Mouse (Mus musculus): ENCODE data around the gene Qser1. TPM values are rescaled to one million over a fixed set of nuclear protein-coding genes. Genes with fewer than 3 reads are reported as not detected.
A peak's percentile ranks its signal among the peaks of the same experiment; 100 is the strongest.

The Qser1 gene
- polyA plus RNA-seq, 1 experiment from 2014 or later: 18.6 TPM

DNA sequence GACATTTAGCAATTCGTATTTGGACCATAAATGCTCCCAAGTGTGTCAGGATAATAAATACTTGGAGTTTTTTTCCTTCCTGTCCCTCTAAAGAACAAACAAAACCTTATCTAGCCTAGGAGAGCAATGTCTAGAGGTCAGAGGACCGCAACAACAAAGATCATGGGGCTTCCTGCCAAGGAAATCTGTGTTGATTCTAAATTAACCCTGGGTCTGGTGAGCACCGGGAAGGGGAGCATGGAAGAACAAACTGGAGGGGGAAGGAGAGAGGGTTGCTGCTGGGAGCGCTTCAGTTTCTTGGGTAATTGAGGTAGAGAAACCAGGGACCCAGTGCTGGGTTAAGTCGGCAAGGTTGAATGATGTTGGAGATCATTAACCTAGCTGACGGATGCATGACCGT lies 73.4 kb downstream of the Qser1 start:
- H3K27ac ChIP-seq (ENCODE audit: low read depth): no peak overlapping the region
- H3K36me3 ChIP-seq (ENCODE audit: insufficient read depth): no peaks in the 10 kb centered on the region
- no peaks in the 10 kb centered on the region for H3K9me3 ChIP-seq (ENCODE audit: low read depth, low read length)
- no peaks in the 10 kb centered on the region for H3K27me3 ChIP-seq (ENCODE audit: insufficient read depth, low read length)
- 12% methylated on average over 7 of the region's 7 CpGs for WGBS
- H3K4me1 ChIP-seq (ENCODE audit: insufficient read depth): 0 out of 2 replicates have a peak, but pooled peaks cover 3% of the 10 kb centered on the region
- DNase-seq (peak; percentile 44), ATAC-seq (ENCODE audit: insufficient read depth) (peak; percentile 7; the same call in 1 of the 2 replicates)
- H3K4me2 ChIP-seq: peak overlapping the region; percentile 98
- TF ChIP-seq CTCF (IDR thresholded peaks at IDR 0.05; ENCODE audit: low read depth): no peak
- no peak overlapping the region for H3K9ac ChIP-seq
- peak overlapping the region; percentile 77 for H3K4me3 ChIP-seq (ENCODE audit: low read depth, low read length)

DNA sequence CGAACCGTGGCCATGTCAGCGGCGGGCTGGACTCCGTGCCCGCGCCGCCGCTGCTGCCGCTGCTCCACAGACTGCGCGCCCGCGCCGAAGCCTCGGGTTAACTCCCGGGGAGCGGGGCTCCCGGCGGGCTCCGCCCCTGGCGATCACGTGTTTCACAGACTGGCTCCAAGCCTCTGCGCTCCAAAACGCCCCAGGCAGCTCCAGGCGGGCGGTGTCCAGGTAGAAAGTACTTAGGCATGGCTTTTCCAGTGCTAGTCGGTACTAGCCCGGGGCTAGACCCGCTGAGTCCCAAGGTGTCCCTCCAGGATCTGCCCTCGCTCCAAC lies 73.9 kb downstream of the Qser1 start, which contains the start of gene Depdc7:
Gene Depdc7, minus strand, starts transcription at position 138 of the 324 bp plus-strand sequence.
- DNase-seq (peak; percentile 92), ATAC-seq (ENCODE audit: insufficient read depth) (peak; percentile 95)
- Histone ChIP-seq H3K4me1 (ENCODE audit: insufficient read depth) (0 out of 2 replicates have a peak, but pooled peaks cover 3% of the 10 kb centered on the region), H3K9ac (peak within 1 kb of the TSS; percentile 68), H3K27ac (ENCODE audit: low read depth) (no peak within 1 kb of the TSS), H3K36me3 (ENCODE audit: insufficient read depth) (no peaks in the 10 kb centered on the region), H3K9me3 (ENCODE audit: low read depth, low read length) (no peaks in the 10 kb centered on the region), H3K4me3 (ENCODE audit: low read depth, low read length) (peak within 1 kb of the TSS; percentile 77), H3K4me2 (peak within 1 kb of the TSS; percentile 98), H3K27me3 (ENCODE audit: insufficient read depth, low read length) (no peaks in the 10 kb centered on the region)
- TF ChIP-seq CTCF (IDR thresholded peaks at IDR 0.05; ENCODE audit: low read depth): no peak
- WGBS: under 1% methylated on average over 31 of the region's 31 CpGs

DNA sequence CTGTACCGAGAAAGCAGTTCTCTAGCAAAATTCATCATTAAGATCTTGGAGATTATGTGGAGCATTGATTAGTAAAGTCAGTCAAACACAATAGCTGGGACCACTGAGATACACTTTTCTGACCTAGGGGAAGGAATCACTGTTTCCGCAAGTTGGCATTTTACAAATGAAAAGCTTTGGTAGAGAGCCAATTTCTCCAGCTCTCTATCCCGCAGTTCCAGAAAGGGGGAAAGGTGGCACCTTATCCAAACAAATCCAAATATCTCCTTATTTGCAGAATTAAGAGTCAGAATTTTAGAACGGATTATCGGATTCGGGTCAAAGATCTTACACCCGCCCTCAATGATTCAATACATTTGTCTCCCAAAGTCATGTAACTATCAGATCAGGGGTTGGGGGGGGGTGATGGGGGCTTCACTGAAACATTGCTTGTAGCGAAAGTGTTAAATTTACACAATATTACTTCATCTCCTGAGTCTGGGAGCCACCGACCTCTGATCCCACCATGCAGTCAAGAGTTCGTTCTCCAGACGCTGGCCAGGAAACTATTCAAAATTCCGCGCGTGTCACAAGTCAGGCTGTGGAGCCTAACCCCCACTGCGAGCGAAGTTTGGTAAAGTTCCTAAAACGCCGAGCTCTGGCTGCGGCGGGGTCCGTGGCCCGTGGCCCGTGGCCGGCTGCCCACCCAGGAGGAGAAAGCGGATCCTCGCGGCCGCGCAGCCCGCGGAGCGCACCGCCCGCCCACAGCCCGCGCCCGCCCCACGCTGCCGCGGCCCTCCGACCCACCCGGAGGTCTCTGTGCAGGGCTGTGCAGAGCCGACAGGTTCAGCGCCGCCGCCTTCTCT lies 74.4 kb downstream of the Qser1 start:
- no peaks in the 10 kb centered on the region for H3K9me3 ChIP-seq (ENCODE audit: low read depth, low read length)
- H3K27me3 ChIP-seq (ENCODE audit: insufficient read depth, low read length): no peaks in the 10 kb centered on the region
- TF ChIP-seq CTCF (IDR thresholded peaks at IDR 0.05; ENCODE audit: low read depth): no peak
- no peaks in the 10 kb centered on the region for H3K36me3 ChIP-seq (ENCODE audit: insufficient read depth)
- no peak overlapping the region for H3K27ac ChIP-seq (ENCODE audit: low read depth)
- ATAC-seq (ENCODE audit: insufficient read depth) (no peak), DNase-seq (peak; percentile 49)
- H3K9ac ChIP-seq: peak overlapping the region; percentile 68
- H3K4me1 ChIP-seq (ENCODE audit: insufficient read depth): 0 out of 2 replicates have a peak, but pooled peaks cover 3% of the 10 kb centered on the region
- 4% methylated on average over 44 of the region's 46 CpGs for WGBS
- peak overlapping the region; percentile 98 for H3K4me2 ChIP-seq
- H3K4me3 ChIP-seq (ENCODE audit: low read depth, low read length): peak overlapping the region; percentile 77

DNA sequence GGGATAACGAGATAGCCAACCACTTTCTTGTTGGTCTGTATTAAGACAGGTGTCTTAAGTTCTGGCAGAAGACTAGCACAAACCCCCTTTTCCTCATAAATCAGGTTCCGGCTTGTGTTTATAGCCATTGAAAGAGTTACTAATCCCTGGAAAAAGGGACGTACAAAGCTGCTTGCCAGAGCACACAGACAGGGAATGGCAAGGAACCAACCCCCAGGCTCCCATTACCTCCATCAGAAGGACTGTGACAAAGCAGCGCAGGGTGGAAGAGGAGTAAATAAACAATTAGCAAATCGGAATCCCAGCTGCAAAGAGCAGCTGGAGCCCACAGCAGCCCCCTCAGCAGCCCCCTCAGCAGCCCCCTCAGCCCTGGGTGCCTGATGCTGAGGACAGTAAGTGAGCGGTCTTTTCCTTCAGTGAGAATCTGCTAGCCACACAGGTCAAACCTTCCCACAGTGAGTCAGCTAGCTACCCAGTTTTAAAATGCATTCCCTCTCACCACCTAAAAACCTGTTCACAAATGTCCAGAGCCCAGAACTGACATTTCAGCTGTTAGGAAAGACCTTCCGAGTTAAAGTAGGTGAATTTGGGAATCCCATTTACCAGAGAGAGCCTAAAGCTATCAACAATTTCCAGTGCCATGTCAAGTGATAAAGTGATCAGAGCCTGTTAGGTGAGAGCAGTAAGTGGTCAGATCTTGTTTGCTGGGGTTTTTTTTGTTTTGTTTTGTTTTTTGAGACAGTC lies 75.4 kb downstream of the Qser1 start:
- DNase-seq: no peak
- no peak for TF ChIP-seq CTCF (IDR thresholded peaks at IDR 0.05; ENCODE audit: low read depth)
- no peak overlapping the region for H3K9ac ChIP-seq

DNA sequence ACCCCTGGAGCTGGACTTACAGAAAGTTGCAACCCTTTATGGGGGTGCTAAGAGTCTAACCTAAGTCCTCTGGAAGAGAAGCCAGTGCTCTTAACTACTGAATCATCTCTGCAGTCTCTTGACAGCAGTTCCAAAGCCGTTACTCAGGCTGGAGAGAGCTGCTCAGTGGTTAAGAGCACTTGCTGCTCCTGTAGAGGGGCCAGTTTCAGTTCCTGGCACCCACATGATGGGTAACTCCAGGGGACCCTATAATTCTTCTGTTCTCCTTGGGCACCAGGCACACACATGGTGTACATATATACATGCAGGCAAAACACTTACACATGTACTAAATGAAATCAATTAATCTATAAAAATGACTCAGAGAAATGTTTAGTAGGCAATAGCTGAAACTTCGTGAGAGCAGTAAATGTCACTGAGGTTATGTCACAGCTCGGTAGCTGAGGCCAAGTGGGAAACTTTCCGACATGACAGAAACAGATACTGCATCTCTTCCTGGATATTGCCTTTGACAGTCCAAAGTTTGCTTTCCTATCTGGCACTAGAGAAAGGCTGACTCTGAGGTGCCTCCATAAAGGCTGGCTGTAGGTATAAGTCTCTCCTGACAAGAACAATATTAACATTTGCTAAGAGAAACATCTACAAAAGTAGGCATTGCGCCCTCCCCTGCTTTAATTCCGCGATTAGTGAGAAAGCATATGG lies 76.2 kb downstream of the Qser1 start:
- no peak for DNase-seq
- no peaks in the 10 kb centered on the region for H3K9me3 ChIP-seq (ENCODE audit: low read depth, low read length)
- 0 out of 2 replicates have a peak, but pooled peaks cover 3% of the 10 kb centered on the region for H3K4me1 ChIP-seq (ENCODE audit: insufficient read depth)
- H3K27me3 ChIP-seq (ENCODE audit: insufficient read depth, low read length): no peaks in the 10 kb centered on the region
- no peak overlapping the region for H3K9ac ChIP-seq
- no peak overlapping the region for H3K4me3 ChIP-seq (ENCODE audit: low read depth, low read length)
- H3K36me3 ChIP-seq (ENCODE audit: insufficient read depth): no peaks in the 10 kb centered on the region
- TF ChIP-seq CTCF (IDR thresholded peaks at IDR 0.05; ENCODE audit: low read depth): no peak
- ATAC-seq (ENCODE audit: insufficient read depth): no peak
- H3K4me2 ChIP-seq: no peak overlapping the region
- WGBS: 52% methylated on average over 7 of the region's 7 CpGs
- no peak overlapping the region for H3K27ac ChIP-seq (ENCODE audit: low read depth)

More for the DNA sequence above, 75.4 kb downstream of the Qser1 start:
- no peak overlapping the region for H3K4me3 ChIP-seq (ENCODE audit: low read depth, low read length)
- 0 out of 2 replicates have a peak, but pooled peaks cover 3% of the 10 kb centered on the region for H3K4me1 ChIP-seq (ENCODE audit: insufficient read depth)
- no peak overlapping the region for H3K27ac ChIP-seq (ENCODE audit: low read depth)
- H3K27me3 ChIP-seq (ENCODE audit: insufficient read depth, low read length): no peaks in the 10 kb centered on the region
- peak overlapping the region; percentile 98; the same call in 1 of the 2 replicates for H3K4me2 ChIP-seq
- no peaks in the 10 kb centered on the region for H3K36me3 ChIP-seq (ENCODE audit: insufficient read depth)
- no peaks in the 10 kb centered on the region for H3K9me3 ChIP-seq (ENCODE audit: low read depth, low read length)
- 32% methylated on average over 7 of the region's 7 CpGs for WGBS
- no peak for ATAC-seq (ENCODE audit: insufficient read depth)

DNA sequence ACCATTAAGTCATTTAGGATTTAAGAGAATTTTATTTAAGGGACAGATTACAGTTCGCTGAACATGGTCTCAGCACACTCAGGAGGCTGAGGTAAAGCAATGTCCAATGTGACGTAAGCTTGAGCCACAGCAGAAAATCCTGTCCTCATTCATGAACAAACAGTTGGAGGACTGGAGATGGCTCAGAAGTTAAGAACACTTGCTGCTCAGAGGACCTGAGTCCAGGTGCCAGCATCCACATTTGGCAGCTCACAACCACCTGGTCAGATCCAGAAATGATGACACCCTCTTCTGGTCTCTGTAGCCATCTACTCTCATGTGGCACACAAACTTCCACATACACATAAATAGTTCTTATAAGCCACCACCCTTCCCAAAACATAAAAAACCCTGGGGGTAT lies 76.9 kb downstream of the Qser1 start:
- Histone ChIP-seq H3K9ac (no peak overlapping the region), H3K36me3 (ENCODE audit: insufficient read depth) (no peaks in the 10 kb centered on the region), H3K27ac (ENCODE audit: low read depth) (no peak overlapping the region), H3K4me1 (ENCODE audit: insufficient read depth) (0 out of 2 replicates have a peak, but pooled peaks cover 3% of the 10 kb centered on the region), H3K9me3 (ENCODE audit: low read depth, low read length) (no peaks in the 10 kb centered on the region), H3K4me3 (ENCODE audit: low read depth, low read length) (no peak overlapping the region), H3K27me3 (ENCODE audit: insufficient read depth, low read length) (no peaks in the 10 kb centered on the region), H3K4me2 (no peak overlapping the region)
- ATAC-seq (ENCODE audit: insufficient read depth): no peak
- WGBS: 88% methylated on average over 2 of the region's 2 CpGs
- TF ChIP-seq CTCF (IDR thresholded peaks at IDR 0.05; ENCODE audit: low read depth): no peak
- no peak for DNase-seq
